Mouse (Mus musculus) C2C12 (cell line): ENCODE measurements around the gene Gm17651. TPM values are rescaled to one million over a fixed set of nuclear protein-coding genes. Genes with fewer than 3 reads are reported as not detected.

Experiments
- H3K27me3 ChIP-seq: one replicate; pipeline ENCODE4 v1.6.1; 2011; ENCODE audit not compliant: control insufficient read depth, insufficient read depth, insufficient read length
- H3K36me3 ChIP-seq: one replicate; pipeline ENCODE4 v1.6.1; 2011; ENCODE audit not compliant: control insufficient read depth, insufficient read depth
- H3K4me3 ChIP-seq: one replicate; pipeline ENCODE4 v1.5.1; 2011; ENCODE audit warnings: mild to moderate bottlenecking, control low read depth; ENCODE audit not compliant: poor library complexity, insufficient read depth, severe bottlenecking
- H3K79me2 ChIP-seq: one replicate; pipeline ENCODE4 v1.6.1; 2011; ENCODE audit not compliant: control insufficient read depth, insufficient read depth
- H3K79me3 ChIP-seq: one replicate; pipeline ENCODE4 v1.6.1; 2011; ENCODE audit warnings: low read depth, control low read depth
- H3ac ChIP-seq: one replicate; pipeline ENCODE3; 2011; ENCODE audit warnings: low read depth; ENCODE audit not compliant: control insufficient read depth, insufficient read length
- CEBPB ChIP-seq: IDR thresholded peaks from one replicate; pipeline ENCODE4 v1.6.1; 2011; ENCODE audit warnings: low read depth, mild to moderate bottlenecking, control low read depth, moderate library complexity
- CTCF ChIP-seq: IDR thresholded peaks from one replicate; pipeline ENCODE4 v1.5.1; 2011; ENCODE audit not compliant: control insufficient read depth, insufficient read depth, insufficient read length
- FOSL1 ChIP-seq: IDR thresholded peaks from one replicate; pipeline ENCODE4 v1.8.0; 2011; ENCODE audit warnings: mild to moderate bottlenecking, low read length; ENCODE audit not compliant: poor library complexity, insufficient read depth, severe bottlenecking
- MAX ChIP-seq: IDR thresholded peaks from one replicate; pipeline ENCODE4 v1.6.1; 2011; ENCODE audit warnings: mild to moderate bottlenecking, control low read depth
- MYOD1 ChIP-seq: IDR thresholded peaks from one replicate; pipeline ENCODE4 v1.6.1; 2011; ENCODE audit warnings: low read depth; ENCODE audit not compliant: control insufficient read depth, insufficient read length
- MYOG ChIP-seq: IDR thresholded peaks from one replicate; pipeline ENCODE4 v1.6.1; 2011; ENCODE audit not compliant: control insufficient read depth, insufficient read length; ENCODE audit errors: extremely low read depth
- USF1 ChIP-seq: IDR thresholded peaks from one replicate; pipeline ENCODE4 v1.6.1; 2011; ENCODE audit warnings: low read depth, mild to moderate bottlenecking, control low read depth, moderate library complexity
- polyA plus RNA-seq: library from polyadenylated mRNA; unstranded; fragments of >200 nt; fragmentation: generic; extraction: Trizol; gene quantifications from one replicate; pipeline ENCODE4 v1.2.1, GENCODE M21; 2012; ENCODE audit warnings: missing spikeins

The Gm17651 gene
- polyA plus RNA-seq, 1 experiment: not detected

- Histone ChIP-seq H3K79me2 (peaks cover 19% of the 10 kb centered on the region), H3K27me3 (no peaks in the 10 kb centered on the region), H3ac (peak within 1 kb of the TSS; percentile 64), H3K36me3 (peaks cover 8% of the 10 kb centered on the region), H3K79me3 (peaks cover 4% of the 10 kb centered on the region), H3K4me3 (peak within 1 kb of the TSS; percentile 78)
- TF ChIP-seq FOSL1 (no peak), MAX (peak; percentile 57), USF1 (peak; percentile 18)
Measured at GRCm38 (mm10) chr3:97657655-97658411, 16.7 kb downstream of the Gm17651 start, which contains the start of gene Prkab2. TSS of gene Prkab2 (plus strand) at chr3:97658193.

GRCm38 (mm10) chr3:97654901-97655300, 19.6 kb downstream of the Gm17651 start:
- H3K79me3 ChIP-seq: no peaks in the 10 kb centered on the region
- H3K79me2 ChIP-seq: peaks cover 12% of the 10 kb centered on the region
- no peaks in the 10 kb centered on the region for H3K36me3 ChIP-seq
- H3K27me3 ChIP-seq: no peaks in the 10 kb centered on the region
- no peak overlapping the region for H3ac ChIP-seq
- TF ChIP-seq MYOD1: no peak
- TF ChIP-seq MYOG: no peak
- no peak for TF ChIP-seq CEBPB
- no peak for TF ChIP-seq MAX
- TF ChIP-seq USF1: no peak
- TF ChIP-seq CTCF: no peak
- TF ChIP-seq FOSL1: no peak
- H3K4me3 ChIP-seq: no peak overlapping the region

GRCm38 (mm10) chr3:97653781-97654180, 20.7 kb downstream of the Gm17651 start:
- no peaks in the 10 kb centered on the region for H3K79me3 ChIP-seq
- no peak overlapping the region for H3ac ChIP-seq
- no peak for TF ChIP-seq FOSL1
- TF ChIP-seq USF1: no peak
- TF ChIP-seq MYOG: no peak
- TF ChIP-seq MAX: no peak
- H3K27me3 ChIP-seq: no peaks in the 10 kb centered on the region
- H3K4me3 ChIP-seq: no peak overlapping the region
- no peaks in the 10 kb centered on the region for H3K36me3 ChIP-seq
- peaks cover 2% of the 10 kb centered on the region for H3K79me2 ChIP-seq

DNA sequence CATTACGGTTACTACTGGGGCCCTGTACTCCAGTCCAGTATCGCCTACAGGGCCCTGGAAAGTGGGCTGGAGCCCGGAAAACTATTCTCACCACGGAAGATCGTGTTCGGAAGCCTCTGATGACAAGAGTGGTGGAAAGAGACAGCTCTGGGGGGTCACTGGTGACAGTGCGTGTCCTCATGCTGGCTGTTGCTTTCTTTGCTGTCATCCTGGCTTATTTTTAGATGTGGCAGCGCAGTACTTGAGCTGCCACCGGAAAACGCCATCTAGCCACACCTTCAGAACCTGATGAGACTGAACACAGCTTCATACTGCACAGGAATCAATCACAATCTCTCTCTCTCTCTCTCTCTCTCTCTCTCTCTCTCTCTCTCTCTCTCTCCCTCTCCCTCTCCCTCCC, 22.9 kb downstream of the Gm17651 start:
- Histone ChIP-seq H3K79me2 (no peaks in the 10 kb centered on the region), H3K79me3 (no peaks in the 10 kb centered on the region), H3K36me3 (no peaks in the 10 kb centered on the region), H3ac (no peak overlapping the region), H3K27me3 (no peaks in the 10 kb centered on the region), H3K4me3 (no peak overlapping the region)
- TF ChIP-seq MAX (no peak), MYOD1 (no peak), FOSL1 (no peak), USF1 (no peak), CEBPB (no peak), CTCF (no peak)

GRCm38 (mm10) chr3:97649469-97649868, 25.0 kb downstream of the Gm17651 start:
- Histone ChIP-seq H3K4me3 (no peak overlapping the region), H3K79me2 (no peaks in the 10 kb centered on the region), H3K27me3 (no peaks in the 10 kb centered on the region), H3ac (no peak overlapping the region), H3K36me3 (no peaks in the 10 kb centered on the region), H3K79me3 (no peaks in the 10 kb centered on the region)
- no peak for TF ChIP-seq FOSL1

DNA sequence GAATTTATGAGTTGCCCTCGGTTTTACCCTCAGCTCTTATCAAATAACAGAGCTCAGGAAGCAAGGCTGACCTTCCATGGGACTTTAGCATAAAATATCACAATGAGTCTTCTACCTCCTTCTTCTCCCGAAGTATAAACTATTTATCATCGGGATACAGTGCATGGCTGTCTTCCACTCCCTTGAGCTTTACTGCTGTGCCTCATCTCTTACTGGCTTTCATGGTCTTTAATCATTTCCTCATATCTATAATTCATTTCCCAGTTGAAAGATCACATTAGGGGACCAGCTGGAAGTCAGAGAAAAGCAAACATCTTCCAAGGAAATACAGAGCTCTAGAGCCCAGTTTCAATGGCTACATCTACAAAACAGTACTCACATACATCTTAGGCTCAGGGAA, 25.5 kb downstream of the Gm17651 start:
- Histone ChIP-seq H3K36me3 (no peaks in the 10 kb centered on the region), H3ac (no peak overlapping the region), H3K4me3 (no peak overlapping the region), H3K79me3 (no peaks in the 10 kb centered on the region), H3K79me2 (no peaks in the 10 kb centered on the region), H3K27me3 (no peaks in the 10 kb centered on the region)
- no peak for TF ChIP-seq MYOD1
- no peak for TF ChIP-seq MYOG
- no peak for TF ChIP-seq CEBPB
- no peak for TF ChIP-seq FOSL1
- no peak for TF ChIP-seq MAX
- no peak for TF ChIP-seq CTCF
- TF ChIP-seq USF1: no peak

- Histone ChIP-seq H3K27me3 (no peaks in the 10 kb centered on the region), H3K4me3 (no peak overlapping the region), H3ac (no peak overlapping the region), H3K79me3 (no peaks in the 10 kb centered on the region), H3K79me2 (no peaks in the 10 kb centered on the region), H3K36me3 (no peaks in the 10 kb centered on the region)
- no peak for TF ChIP-seq MYOD1
- TF ChIP-seq CEBPB: no peak
- TF ChIP-seq MYOG: no peak
- no peak for TF ChIP-seq CTCF
- TF ChIP-seq MAX: no peak
- TF ChIP-seq USF1: no peak
- no peak for TF ChIP-seq FOSL1
Measured at GRCm38 (mm10) chr3:97648518-97648917, 26.0 kb downstream of the Gm17651 start.
